Mouse (Mus musculus) T-helper 1 cell (primary cell): ENCODE data around the gene Itga2b.

Experiments used
- in situ Hi-C: fragments of 300-600 bp; cut with MboI, MseI; formaldehyde crosslinking; loops from one replicate; pipeline ENCODE4 v1.15.1; 2025; ENCODE audit warnings: high pct_unique_total_duplicates

Itga2b gene

GRCm38 (mm10) chr11:102469648-102470357, at the start of gene Itga2b:
Itga2b (minus strand) TSS chr11:102470122.
- in situ Hi-C loops: no loop called here

GRCm38 (mm10) chr11:102514793-102515424, 45.0 kb upstream of the Itga2b start:
- in situ Hi-C loops: no loop called here

DNA sequence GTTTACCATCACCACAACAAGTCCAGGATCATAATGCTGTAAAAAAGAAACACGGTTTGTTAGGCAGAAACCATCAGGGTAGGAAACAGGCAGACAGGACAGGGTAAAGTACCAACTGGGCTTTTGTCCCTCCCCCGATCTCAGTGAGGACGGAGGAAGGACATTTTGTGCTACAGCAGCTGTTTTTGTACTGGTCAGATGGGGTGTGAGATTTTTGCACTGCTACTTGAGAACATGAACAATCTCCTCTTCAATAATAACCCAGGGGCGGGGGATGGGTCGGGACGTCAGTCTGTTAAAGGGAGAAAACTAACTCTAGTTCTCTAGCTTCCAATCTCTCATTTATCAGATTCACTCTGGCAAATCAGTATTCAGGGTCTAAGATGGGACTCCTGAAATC, 40.3 kb upstream of the Itga2b start:
- in situ Hi-C loops: no loop called here

- in situ Hi-C loops: no loop called here
Measured at GRCm38 (mm10) chr11:102496732-102497131, 26.8 kb upstream of the Itga2b start.

DNA sequence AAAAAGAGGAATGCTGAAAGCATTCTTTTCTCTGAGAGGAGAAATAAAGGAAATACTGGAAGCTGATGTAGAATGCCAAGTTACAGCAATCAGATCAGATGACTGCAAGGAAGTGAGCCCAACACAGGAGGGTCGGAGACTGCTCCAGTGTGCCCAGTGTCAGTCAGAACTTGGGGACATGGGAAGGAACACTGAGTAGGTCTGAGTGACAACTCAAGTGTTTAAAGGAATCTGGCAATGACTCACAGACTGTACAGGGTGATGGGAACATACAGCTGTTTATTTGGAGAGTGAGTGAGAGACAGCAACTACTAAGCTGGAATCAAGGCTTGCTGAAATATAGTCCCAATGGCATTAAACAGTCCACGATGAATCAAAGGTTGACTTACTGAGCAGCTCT, 26.3 kb upstream of the Itga2b start:
- in situ Hi-C loops: no loop called here

DNA sequence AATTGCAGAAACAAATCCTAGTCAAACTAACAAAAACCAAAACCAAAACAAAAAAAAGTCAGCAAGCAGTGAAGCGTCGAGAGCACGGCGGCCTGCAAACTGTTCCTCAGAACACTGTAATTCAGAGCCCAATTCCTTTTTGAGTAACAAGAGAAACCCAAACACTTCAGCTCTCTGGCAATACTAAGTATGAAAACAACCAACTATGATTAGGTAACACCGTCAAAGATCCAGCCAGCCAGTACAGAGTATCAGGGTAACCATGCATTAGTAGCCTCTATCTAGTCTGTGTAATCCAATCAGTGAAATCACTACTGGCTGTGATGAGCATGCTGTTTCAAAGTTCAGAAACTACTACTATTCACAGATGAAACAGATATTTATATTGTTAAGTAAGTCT, 25.8 kb upstream of the Itga2b start:
- in situ Hi-C loops: no loop called here

DNA sequence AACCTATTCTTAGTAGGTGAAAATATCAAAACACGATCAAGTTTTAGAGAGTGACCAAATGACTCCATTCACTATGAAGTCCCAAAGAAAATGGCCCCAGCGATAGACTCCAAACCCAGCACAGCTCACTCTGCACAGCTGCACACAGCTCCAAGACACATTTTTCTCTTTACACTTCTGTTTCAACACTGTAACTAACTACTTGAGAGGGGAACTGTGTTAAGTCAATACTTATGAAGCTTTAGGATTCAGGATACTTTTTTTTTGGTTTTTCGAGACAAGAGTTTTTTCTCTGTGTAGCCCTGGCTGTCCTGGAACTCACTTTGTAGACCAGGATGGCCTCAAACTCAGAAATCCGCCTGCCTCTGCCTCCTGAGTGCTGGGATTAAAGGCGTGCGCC, 25.2 kb upstream of the Itga2b start:
- in situ Hi-C loops: no loop called here

- in situ Hi-C loops: no loop called here
Measured at GRCm38 (mm10) chr11:102494063-102494650, 24.2 kb upstream of the Itga2b start.

GRCm38 (mm10) chr11:102493241-102493640, 23.3 kb upstream of the Itga2b start:
- in situ Hi-C loops: no loop called here

- in situ Hi-C loops: no loop called here
Measured at GRCm38 (mm10) chr11:102487901-102488300, 18.0 kb upstream of the Itga2b start.

GRCm38 (mm10) chr11:102486733-102487386, 16.9 kb upstream of the Itga2b start:
- in situ Hi-C loops: no loop called here

DNA sequence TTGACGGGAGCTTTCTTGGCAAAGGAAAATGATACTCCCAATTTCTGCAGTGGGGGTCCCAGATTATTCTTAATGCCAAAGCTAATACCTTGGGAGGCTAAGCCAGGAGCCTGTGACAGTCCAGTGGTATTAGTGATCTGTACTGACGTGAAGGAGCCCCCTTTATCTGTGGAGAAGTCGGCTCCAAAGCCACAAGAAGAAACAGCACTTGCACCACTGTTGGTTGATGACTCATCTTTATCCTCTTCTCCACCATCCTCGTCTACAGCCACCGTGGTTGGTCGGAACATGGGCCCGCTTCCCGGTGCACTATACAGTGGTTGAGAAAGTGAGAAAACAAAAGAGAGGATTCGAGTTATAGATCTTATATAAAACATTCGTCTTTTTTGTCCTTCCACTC, 11.9 kb upstream of the Itga2b start:
- in situ Hi-C loops: no loop called here

GRCm38 (mm10) chr11:102480897-102481296, 11.0 kb upstream of the Itga2b start:
- in situ Hi-C loops: no loop called here

DNA sequence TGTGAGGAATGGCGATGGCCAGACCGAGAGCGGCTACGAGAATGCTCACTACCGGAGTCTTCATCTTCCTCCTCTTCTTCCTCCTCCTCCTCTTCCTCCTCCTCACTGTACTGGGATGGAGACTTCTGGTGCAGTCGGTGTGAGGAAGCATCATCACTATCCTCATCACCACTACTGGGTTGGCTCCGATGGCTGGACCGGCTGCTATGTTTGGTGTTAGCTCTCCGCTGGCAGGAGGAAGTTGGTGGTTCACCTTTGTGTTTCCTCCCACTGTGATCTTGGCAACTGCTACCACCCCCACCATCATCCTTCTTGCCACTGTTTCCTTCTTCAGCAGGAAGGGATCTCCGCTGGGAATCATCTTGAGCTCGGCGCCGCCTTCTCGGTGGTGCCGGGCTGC, 10.2 kb upstream of the Itga2b start:
- in situ Hi-C loops: no loop called here

DNA sequence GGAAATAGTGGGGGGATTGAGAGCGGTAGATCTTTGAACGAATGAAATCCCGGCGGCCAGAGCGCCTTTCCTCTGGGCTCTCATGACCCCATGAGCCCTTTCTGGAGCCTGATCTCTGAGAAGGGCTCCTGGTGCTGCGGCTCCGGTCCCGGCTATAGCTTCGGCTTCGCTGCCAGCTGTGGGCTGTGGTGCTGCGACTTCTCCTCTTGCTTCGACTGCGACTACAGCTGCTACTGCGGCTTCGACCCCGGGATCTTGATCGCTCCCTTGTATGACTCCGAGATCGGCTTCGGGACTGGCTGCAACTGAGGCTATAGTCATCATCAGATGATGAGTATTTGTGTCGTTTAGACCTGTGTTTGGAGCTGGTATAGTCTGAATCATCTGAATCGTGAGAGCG, 9.7 kb upstream of the Itga2b start:
- in situ Hi-C loops: no loop called here

GRCm38 (mm10) chr11:102478671-102479070, 8.7 kb upstream of the Itga2b start:
- in situ Hi-C loops: no loop called here

DNA sequence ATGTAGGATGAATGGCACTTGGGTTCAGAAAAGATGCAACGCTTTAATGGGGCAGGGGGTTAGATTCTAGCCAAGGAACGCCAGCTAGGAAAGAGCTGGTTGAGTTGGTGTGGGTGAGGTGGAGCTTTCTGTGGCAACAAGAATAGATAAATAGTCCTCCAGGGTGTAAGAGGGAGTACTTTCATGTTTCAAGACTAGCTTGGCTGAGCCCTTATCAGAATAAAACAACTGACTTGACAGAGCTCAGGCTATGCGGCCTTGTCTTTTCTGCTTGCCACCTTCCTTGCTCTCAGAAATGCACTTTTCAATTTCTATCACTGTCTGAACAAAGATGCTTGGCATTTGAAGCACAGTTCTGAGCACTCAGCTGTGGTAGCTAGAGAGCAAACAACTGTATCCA, 5.1 kb upstream of the Itga2b start:
- in situ Hi-C loops: no loop called here

DNA sequence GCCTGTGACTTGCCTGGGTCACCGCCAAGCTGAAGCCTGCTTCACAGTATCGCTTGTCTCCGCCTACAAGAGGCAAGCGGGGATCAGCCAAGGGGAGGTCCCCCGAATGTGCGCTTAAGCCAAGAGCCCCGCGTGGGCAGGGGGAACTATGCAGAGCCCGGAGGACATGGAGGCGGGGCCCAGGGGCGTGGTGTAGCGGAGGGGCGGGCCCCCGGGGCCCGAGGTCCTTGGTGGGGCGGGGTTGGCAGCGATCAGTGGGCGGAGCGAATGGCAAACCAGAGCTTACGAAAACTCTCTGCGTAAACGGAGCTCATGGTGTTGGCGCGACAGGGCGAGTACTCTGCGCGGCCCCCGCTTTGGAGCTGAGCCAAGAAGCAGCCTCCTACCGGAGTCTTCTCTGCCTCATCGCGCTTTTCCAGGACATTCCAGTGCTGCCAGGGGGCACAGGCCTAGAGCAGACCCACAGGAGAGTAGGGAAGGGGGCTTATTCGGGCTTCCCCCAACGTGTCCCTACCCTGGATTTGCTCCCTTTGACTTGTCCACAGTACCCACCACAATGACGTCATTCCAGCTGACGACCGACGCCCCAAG, 2.8 kb downstream of the Itga2b start:
- in situ Hi-C loops: no loop called here

GRCm38 (mm10) chr11:102465713-102466436, 4.0 kb downstream of the Itga2b start:
- in situ Hi-C loops: no loop called here

GRCm38 (mm10) chr11:102464901-102465300, 5.0 kb downstream of the Itga2b start:
- in situ Hi-C loops: no loop called here

GRCm38 (mm10) chr11:102461764-102462163, 8.2 kb downstream of the Itga2b start:
- in situ Hi-C loops: no loop called here

- in situ Hi-C loops: no loop called here
Measured at GRCm38 (mm10) chr11:102460541-102460940, 9.4 kb downstream of the Itga2b start.
